Mouse (Mus musculus) Patski (cell line): ENCODE data around the gene Ush2a. TPM values are rescaled to one million over a fixed set of nuclear protein-coding genes. Genes with fewer than 3 reads are reported as not detected.

Source experiments
- ATAC-seq: fragments of 100-300 bp; one replicate; pipeline ENCODE4 v1.8.0; 2021
- CTCF ChIA-PET: fragments of 350-600 bp; sonication (Branson Sonifier 250); formaldehyde crosslinking; loops from one replicate; lab custom pipeline; 2022; ENCODE audit warnings: inconsistent platforms; lab: Charles Lee
- POLR2A ChIA-PET: fragments of 350-600 bp; sonication (Branson Sonifier 250); formaldehyde crosslinking; loops from one replicate; lab custom pipeline; 2022; ENCODE audit warnings: antibody characterized with exemption, inconsistent platforms; lab: Charles Lee
- DNase-seq: peaks from one replicate; pipeline ENCODE4 v3.0.0-alpha.2; 2011; ENCODE audit warnings: low read depth, low spot score
- H3K27me3 ChIP-seq: fragments of 371-371 bp; one replicate; pipeline ENCODE4 v1.5.1; 2021
- CTCF ChIP-seq: fragments of 100-300 bp; IDR thresholded peaks from one replicate; pipeline ENCODE4 v1.5.1; 2021
- in situ Hi-C: fragments of 300-500 bp; cut with MboI; formaldehyde crosslinking; loops from 3 replicates; pipeline ENCODE4 v1.11.1; 2018; ENCODE audit warnings: low pct_unique_long_range_greater_than_20kb, mixed read lengths
- polyA plus RNA-seq: library from polyadenylated mRNA; unstranded; gene quantifications from one replicate; pipeline ENCODE4 v1.2.3, GENCODE M21; 2021

The Ush2a gene
- polyA plus RNA-seq, 1 experiment from 2014 or later = not detected

DNA sequence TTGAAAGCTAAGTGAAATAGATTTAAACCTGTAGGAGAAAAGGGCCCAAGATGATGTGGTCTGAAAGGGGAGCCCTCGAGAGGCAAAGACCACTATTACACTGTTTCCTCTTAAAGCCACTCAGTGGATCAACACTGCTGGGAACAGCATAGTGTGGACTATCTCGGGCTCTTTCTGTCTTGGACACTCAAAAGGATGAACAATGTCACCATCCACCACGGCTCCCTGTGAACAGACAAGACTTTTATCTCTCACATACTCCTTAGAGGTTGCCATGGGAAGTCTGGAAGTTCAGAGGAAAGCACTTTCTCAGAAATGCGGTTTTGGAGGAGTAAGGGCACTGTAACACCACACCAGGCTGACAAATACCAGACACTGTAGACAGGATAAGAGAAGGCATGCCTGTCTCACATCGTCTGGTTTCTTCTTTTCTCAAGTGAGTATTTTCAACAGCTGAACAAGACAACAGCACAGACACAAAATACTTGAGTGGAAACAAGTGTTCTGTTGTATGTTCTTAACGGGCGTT, 124.0 kb downstream of the Ush2a start:
- ChIA-PET CTCF (interaction anchor here (1.7 kb wide), 1 partner anchor 17 kb away, joined by 3 read pairs; no protein-coding TSS in a partner anchor), POLR2A (interaction anchor here (0.7 kb wide), 1 partner anchor 264 kb away, joined by 5 read pairs; no protein-coding TSS in a partner anchor)
- no peak for TF ChIP-seq CTCF
- ATAC-seq = no peak
- DNase-seq = no peak
- peaks cover 12% of the 10 kb centered on the region for H3K27me3 ChIP-seq
- in situ Hi-C loops = no loop called here

DNA sequence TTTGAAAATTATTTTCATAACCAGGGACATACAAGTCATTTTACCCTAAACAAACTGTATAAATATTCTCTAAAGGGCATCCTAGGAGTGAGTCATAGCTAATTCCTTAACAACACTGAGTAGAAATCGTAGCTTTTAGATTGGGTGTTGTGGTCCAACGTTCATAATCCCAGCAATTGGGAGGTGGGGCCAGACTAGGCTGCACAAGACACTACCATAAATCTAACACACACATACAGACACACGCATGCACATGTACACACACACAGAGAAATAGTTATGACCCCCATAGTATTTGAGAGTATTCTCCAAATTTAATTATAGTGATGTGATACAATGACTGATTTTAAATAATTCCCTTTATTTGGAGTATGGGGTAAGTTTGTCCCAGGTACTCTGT, 125.5 kb downstream of the Ush2a start:
- ChIA-PET CTCF (interaction anchor here (0.7 to 1.7 kb wide), 2 partner anchors 9 to 18 kb away, joined by 3 read pairs; no protein-coding TSS in a partner anchor), POLR2A (no interaction called here)
- DNase-seq (no peak), ATAC-seq (no peak)
- TF ChIP-seq CTCF = no peak
- in situ Hi-C loops = no loop called here
- H3K27me3 ChIP-seq = peaks cover 12% of the 10 kb centered on the region

- ChIA-PET CTCF (no interaction called here), POLR2A (no interaction called here)
- no peak for DNase-seq
Observed at GRCm38 (mm10) chr1:188387820-188388471, 126.1 kb downstream of the Ush2a start.

GRCm38 (mm10) chr1:188390080-188390479, 128.3 kb downstream of the Ush2a start:
- POLR2A ChIA-PET = no interaction called here
- peaks cover 11% of the 10 kb centered on the region for H3K27me3 ChIP-seq
- CTCF ChIA-PET = no interaction called here
- no peak for ATAC-seq
- no peak for DNase-seq
- TF ChIP-seq CTCF = no peak
- in situ Hi-C loops = no loop called here

More at GRCm38 (mm10) chr1:188387820-188388471, 126.1 kb downstream of the Ush2a start:
- no peak for ATAC-seq
- no peak for TF ChIP-seq CTCF
- peaks cover 11% of the 10 kb centered on the region for H3K27me3 ChIP-seq
- in situ Hi-C loops = no loop called here

GRCm38 (mm10) chr1:188407176-188407575, 145.4 kb downstream of the Ush2a start:
- in situ Hi-C loops = no loop called here
- TF ChIP-seq CTCF = no peak
- H3K27me3 ChIP-seq = peaks cover 18% of the 10 kb centered on the region
- DNase-seq (no peak), ATAC-seq (no peak)
- CTCF ChIA-PET = no interaction called here
- POLR2A ChIA-PET = no interaction called here

DNA sequence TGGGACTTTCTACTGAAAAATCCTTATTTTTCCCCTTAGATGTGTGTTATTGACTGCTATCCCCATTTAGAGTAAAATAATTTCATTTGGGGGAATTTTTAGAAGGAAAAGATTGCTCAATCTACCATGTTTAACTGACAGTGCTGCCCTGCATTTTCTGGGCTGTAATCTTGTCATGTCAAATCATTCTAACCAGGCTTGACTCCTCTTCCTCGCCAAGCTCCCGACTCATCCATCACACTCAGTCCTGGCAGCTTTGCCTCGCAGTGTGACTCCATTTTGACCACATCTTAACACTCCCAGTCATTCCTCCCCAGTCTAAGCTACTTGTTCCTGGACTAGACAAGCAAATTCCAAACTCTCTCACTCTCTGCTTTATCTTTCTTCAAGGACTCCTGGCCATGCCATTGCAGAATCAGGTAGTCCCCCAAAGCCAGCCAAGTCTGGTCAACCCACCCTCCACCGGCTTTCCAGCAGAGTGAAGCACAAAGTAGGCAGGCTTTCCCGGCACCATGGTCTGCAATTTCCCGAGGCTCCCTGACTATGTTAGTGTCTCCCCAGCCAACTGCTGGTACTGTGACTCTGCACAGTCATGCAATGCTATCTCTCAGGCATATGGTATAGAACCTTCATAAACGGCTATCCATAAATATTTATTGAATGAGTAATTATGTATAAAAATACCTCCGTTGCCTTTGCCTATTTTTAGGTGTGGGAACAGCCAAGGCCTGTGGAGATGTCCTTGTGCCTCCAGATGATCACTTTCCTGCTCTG, 146.0 kb downstream of the Ush2a start:
- DNase-seq = no peak
- ChIA-PET POLR2A (no interaction called here), CTCF (no interaction called here)
- no peak for TF ChIP-seq CTCF
- ATAC-seq = no peak
- in situ Hi-C loops = no loop called here
- peaks cover 17% of the 10 kb centered on the region for H3K27me3 ChIP-seq

- H3K27me3 ChIP-seq = peaks cover 11% of the 10 kb centered on the region
- no peak for TF ChIP-seq CTCF
- ChIA-PET CTCF (no interaction called here), POLR2A (no interaction called here)
- no peak for DNase-seq
- ATAC-seq = no peak
- in situ Hi-C loops = no loop called here
Observed at GRCm38 (mm10) chr1:188410547-188410946, 148.7 kb downstream of the Ush2a start.

- no peak for TF ChIP-seq CTCF
- no peak for ATAC-seq
- DNase-seq = no peak
- in situ Hi-C loops = no loop called here
- H3K27me3 ChIP-seq = no peaks in the 10 kb centered on the region
- ChIA-PET POLR2A (no interaction called here), CTCF (no interaction called here)
Observed at GRCm38 (mm10) chr1:188420543-188420942, 158.7 kb downstream of the Ush2a start.

DNA sequence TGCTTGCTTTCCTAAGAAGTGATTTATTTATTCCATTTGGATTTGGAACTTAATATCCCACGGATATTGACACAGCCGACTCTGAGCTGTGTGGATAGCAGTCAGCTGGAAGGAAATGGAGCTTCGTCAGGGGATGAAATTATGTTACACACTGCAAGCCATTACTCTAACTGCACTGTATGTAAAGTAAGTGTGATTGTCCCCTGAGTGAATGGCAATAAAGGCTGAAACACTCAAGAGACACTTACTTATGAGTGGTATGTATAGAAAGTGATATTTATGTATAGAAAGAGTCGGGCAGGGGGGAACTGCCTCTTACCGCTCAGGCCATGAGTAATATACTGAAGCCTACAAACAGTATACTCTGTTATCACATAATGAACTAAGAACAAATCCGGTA, 166.3 kb downstream of the Ush2a start:
- DNase-seq (no peak), ATAC-seq (no peak)
- POLR2A ChIA-PET = no interaction called here
- CTCF ChIA-PET = no interaction called here
- peaks cover 13% of the 10 kb centered on the region for H3K27me3 ChIP-seq
- in situ Hi-C loops = no loop called here
- TF ChIP-seq CTCF = no peak

DNA sequence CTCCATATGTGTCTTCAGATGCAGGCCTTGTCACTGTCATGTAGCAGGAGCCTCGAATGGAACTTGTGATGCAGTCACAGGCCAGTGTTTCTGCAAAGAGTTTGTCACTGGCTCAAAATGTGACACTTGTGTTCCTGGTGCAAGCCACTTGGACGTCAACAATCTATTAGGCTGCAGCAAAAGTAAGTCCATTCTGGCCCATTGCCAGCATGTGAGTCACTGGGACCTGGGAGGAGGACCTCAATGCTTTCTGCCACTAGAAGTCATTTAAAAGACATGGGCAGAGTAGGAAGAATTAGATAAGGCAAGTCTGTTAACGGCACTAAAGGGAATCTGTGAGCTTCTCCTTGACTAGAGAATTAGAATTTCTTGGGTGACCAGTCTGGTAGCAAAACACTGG, 168.9 kb downstream of the Ush2a start:
- ChIA-PET CTCF (no interaction called here), POLR2A (no interaction called here)
- in situ Hi-C loops = no loop called here
- no peak for TF ChIP-seq CTCF
- ATAC-seq (no peak), DNase-seq (no peak)
- H3K27me3 ChIP-seq = peaks cover 16% of the 10 kb centered on the region

DNA sequence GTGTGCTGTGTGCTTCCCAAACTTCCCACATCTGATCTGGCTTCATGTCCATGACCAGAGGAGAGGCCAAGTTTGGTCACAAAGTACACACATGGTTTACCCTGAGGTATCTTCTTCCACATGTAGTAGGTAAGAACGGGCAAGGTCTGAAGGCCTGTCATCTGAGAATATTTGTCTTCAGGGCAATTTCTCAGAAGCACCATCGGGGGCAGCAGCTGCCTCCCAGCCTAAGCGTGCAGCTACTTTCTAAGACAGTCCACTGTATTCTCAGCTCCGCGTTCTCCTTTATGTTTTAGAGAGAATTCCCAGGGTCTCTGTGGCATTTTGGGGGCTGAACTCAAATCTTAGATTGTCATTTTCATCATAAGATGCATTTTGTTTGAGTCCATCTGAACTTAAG, 186.1 kb downstream of the Ush2a start:
- in situ Hi-C loops = no loop called here
- H3K27me3 ChIP-seq = peaks cover 4% of the 10 kb centered on the region
- no peak for TF ChIP-seq CTCF
- DNase-seq (no peak), ATAC-seq (no peak)
- POLR2A ChIA-PET = no interaction called here
- CTCF ChIA-PET = no interaction called here
